Mouse (Mus musculus) olfactory bulb, adult 2 months (tissue): ENCODE data around the gene Mrtfa. TPM values are rescaled to one million over a fixed set of nuclear protein-coding genes. Genes with fewer than 3 reads are reported as not detected.
A peak's percentile ranks its signal among the peaks of the same experiment; 100 is the strongest.

Source experiments
- H3K27ac ChIP-seq: fragments of 200-500 bp; 2 replicates; pipeline ENCODE4 v1.5.1; 2012; ENCODE audit warnings: low read depth, low read length; ENCODE audit not compliant: insufficient read depth
- H3K4me1 ChIP-seq: fragments of 200-500 bp; 2 replicates; pipeline ENCODE4 v1.6.1; 2012; ENCODE audit warnings: low read length; ENCODE audit not compliant: control insufficient read depth, insufficient read depth
- H3K4me3 ChIP-seq: fragments of 200-500 bp; 2 replicates; pipeline ENCODE4 v1.5.1; 2012; ENCODE audit warnings: mild to moderate bottlenecking, low read depth, low read length, moderate library complexity; ENCODE audit not compliant: insufficient read depth
- CTCF ChIP-seq: fragments of 200-500 bp; IDR thresholded peaks from 2 replicates; pipeline ENCODE4 v1.5.1; 2012; ENCODE audit warnings: low read depth, mild to moderate bottlenecking, low read length, moderate library complexity; ENCODE audit not compliant: insufficient read depth
- POLR2A ChIP-seq: fragments of 200-500 bp; IDR thresholded peaks from 2 replicates; pipeline ENCODE4 v1.6.1; 2012; ENCODE audit warnings: mild to moderate bottlenecking, low read depth, low read length, moderate library complexity; ENCODE audit not compliant: insufficient read depth
- WGBS: fragments of 180-500 bp; shearing (Covaris S2); methylation state at CpG from one replicate; pipeline ENCODE4 v1.1.7; 2018; 5-methylcytosine and 5-hydroxymethylcytosine counted together
- polyA plus RNA-seq: library from polyadenylated mRNA; stranded (reverse); fragments of >200 nt; gene quantifications from 2 replicates; pipeline ENCODE4 v1.2.4, GENCODE M21; 2012; ENCODE audit warnings: low replicate concordance; ENCODE audit not compliant: missing spikeins, insufficient read depth, insufficient read length

The Mrtfa gene
- polyA plus RNA-seq, 1 experiment = not detected

DNA sequence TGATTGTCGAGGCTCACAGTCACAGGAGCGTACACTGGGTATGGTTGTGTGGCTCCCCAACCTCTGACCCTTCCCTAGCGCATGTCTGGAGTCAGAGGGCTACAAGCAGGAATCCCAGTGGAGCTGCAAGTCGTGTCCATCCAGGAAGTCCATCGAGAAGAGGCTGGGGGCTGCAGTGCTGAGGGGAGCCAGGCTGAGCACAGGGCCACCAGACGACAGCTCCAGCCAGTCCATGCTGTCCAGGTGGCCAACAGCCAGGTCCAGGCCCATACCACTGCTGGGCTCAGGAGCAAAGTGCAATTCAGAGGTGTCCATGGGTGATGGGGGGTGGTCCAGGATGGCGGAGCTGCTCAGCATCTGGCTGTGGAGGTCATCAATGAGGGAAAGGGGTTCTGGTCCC lies 177.4 kb downstream of the Mrtfa start:
- TF ChIP-seq CTCF (no peak), POLR2A (no peak)
- WGBS = 87% methylated on average over 7 of the region's 7 CpGs
- H3K27ac ChIP-seq = no peak overlapping the region
- H3K4me1 ChIP-seq = peaks cover 23% of the 10 kb centered on the region
- H3K4me3 ChIP-seq = no peak overlapping the region

DNA sequence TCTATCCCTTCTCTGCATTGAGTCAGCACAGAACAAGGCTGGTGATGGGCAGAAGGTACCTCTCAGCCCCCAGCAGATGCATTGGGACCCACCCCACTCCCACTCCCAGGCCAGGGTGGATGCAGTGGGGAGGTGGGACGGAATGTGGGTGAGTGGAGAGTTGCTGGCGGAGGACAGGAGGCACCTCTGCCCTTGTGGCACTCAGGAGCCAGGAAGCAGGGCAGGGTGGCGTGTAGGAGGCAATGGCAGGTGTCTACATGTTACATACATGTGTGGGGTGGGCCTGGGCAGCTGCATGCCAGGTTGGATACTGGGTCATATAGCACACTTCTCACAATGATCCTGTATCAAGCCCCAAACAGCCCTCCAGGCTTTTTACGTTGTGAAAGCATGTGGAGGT lies 178.2 kb downstream of the Mrtfa start:
- WGBS = 77% methylated on average over 4 of the region's 4 CpGs
- Histone ChIP-seq H3K4me1 (peaks cover 23% of the 10 kb centered on the region), H3K4me3 (no peak overlapping the region), H3K27ac (no peak overlapping the region)
- TF ChIP-seq POLR2A = no peak
- TF ChIP-seq CTCF = no peak

GRCm38 (mm10) chr15:81011523-81011922 lies 179.0 kb downstream of the Mrtfa start:
- 68% methylated on average over 3 of the region's 3 CpGs for WGBS
- TF ChIP-seq POLR2A (no peak), CTCF (no peak)
- Histone ChIP-seq H3K4me1 (peaks cover 22% of the 10 kb centered on the region), H3K4me3 (no peak overlapping the region), H3K27ac (no peak overlapping the region)

- WGBS = 82% methylated on average over 7 of the region's 7 CpGs
- no peak overlapping the region for H3K4me3 ChIP-seq
- H3K4me1 ChIP-seq = peaks cover 18% of the 10 kb centered on the region; the same call in 1 of the 2 replicates
- TF ChIP-seq CTCF (no peak), POLR2A (no peak)
- H3K27ac ChIP-seq = no peak overlapping the region
Observed at GRCm38 (mm10) chr15:81010114-81010513, 180.4 kb downstream of the Mrtfa start.

GRCm38 (mm10) chr15:81008689-81009123 lies 181.9 kb downstream of the Mrtfa start:
- Histone ChIP-seq H3K4me1 (peaks cover 18% of the 10 kb centered on the region; the same call in 1 of the 2 replicates), H3K27ac (no peak overlapping the region), H3K4me3 (no peak overlapping the region)
- 66% methylated on average over 10 of the region's 10 CpGs for WGBS
- TF ChIP-seq POLR2A (no peak), CTCF (no peak)

GRCm38 (mm10) chr15:81007905-81008304 lies 182.7 kb downstream of the Mrtfa start:
- H3K4me3 ChIP-seq = no peak overlapping the region
- no peak overlapping the region for H3K27ac ChIP-seq
- peaks cover 18% of the 10 kb centered on the region; the same call in 1 of the 2 replicates for H3K4me1 ChIP-seq
- TF ChIP-seq CTCF (no peak), POLR2A (no peak)
- 88% methylated on average over 8 of the region's 8 CpGs for WGBS

DNA sequence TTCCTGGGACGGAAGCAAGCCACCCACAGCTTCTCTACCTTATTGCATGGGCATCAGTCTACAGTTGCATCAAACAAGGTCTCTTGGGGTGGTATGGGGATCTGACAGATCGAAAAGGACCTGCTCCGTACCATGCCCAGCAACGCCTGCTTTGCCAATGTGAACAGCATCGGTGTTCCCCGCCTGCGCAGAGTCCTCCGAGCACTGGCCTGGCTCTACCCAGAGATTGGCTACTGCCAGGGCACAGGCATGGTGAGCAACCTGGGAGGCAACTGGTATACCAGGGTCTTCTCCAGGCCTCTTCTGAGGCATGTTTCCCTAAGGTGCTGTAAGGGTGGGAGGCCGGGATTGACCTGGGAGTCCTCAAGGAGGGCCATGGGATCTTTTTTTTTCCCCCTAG lies 183.2 kb downstream of the Mrtfa start:
- no peak for TF ChIP-seq POLR2A
- TF ChIP-seq CTCF = no peak
- Histone ChIP-seq H3K4me1 (peaks cover 16% of the 10 kb centered on the region; the same call in 1 of the 2 replicates), H3K4me3 (no peak overlapping the region), H3K27ac (no peak overlapping the region)
- WGBS = 97% methylated on average over 9 of the region's 9 CpGs

DNA sequence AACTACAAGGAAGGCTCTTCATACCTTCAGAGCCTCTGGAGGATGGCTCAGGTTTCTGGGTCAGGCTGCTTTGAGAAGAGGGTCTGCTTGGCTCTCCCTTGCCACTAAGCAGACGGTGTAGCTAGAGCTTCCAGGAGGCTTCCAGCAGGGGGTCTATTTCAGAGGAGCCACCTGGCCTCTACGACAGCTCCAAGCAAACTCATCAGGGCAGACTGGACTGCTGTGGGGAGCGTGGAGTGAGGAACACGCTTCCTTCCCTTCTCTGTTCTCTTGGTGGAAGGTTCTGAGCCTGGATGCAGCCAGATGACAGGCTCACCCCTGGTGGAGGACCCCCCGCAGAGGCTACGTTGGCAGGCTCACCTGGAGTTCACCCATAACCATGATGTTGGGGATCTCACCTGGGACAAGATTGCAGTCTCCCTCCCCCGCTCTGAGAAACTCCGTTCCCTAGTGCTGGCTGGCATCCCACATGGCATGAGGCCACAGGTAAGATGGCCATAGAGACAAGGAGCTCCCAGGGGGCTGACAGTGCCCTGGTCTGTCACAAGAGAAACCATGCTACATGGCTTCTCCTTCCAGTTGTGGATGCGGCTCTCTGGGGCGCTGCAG lies 184.3 kb downstream of the Mrtfa start:
- Histone ChIP-seq H3K27ac (no peak overlapping the region), H3K4me1 (peaks cover 16% of the 10 kb centered on the region), H3K4me3 (no peak overlapping the region)
- TF ChIP-seq POLR2A = no peak
- 88% methylated on average over 10 of the region's 10 CpGs for WGBS

GRCm38 (mm10) chr15:81000419-81001138 lies 190.0 kb downstream of the Mrtfa start:
- Histone ChIP-seq H3K4me1 (peaks cover 14% of the 10 kb centered on the region), H3K27ac (peak overlapping the region; percentile 95), H3K4me3 (no peak overlapping the region)
- TF ChIP-seq CTCF (no peak), POLR2A (no peak)
- WGBS = 33% methylated on average over 3 of the region's 4 CpGs

- peaks cover 14% of the 10 kb centered on the region for H3K4me1 ChIP-seq
- no peak overlapping the region for H3K27ac ChIP-seq
- no peak overlapping the region for H3K4me3 ChIP-seq
- WGBS = 40% methylated on average over 1 of the region's 1 CpGs
- TF ChIP-seq CTCF = no peak
Observed at GRCm38 (mm10) chr15:80997077-80997476, 193.5 kb downstream of the Mrtfa start.
